Mouse (Mus musculus): ENCODE results near the gene Olfr160. TPM values are rescaled to one million over a fixed set of nuclear protein-coding genes. Genes with fewer than 3 reads are reported as not detected.

Gene Olfr160
- under 1 TPM in 1 of 2 experiments, not detected in 1; 0.13 TPM for polyA plus RNA-seq (2017; shearing (Covaris generic))

DNA sequence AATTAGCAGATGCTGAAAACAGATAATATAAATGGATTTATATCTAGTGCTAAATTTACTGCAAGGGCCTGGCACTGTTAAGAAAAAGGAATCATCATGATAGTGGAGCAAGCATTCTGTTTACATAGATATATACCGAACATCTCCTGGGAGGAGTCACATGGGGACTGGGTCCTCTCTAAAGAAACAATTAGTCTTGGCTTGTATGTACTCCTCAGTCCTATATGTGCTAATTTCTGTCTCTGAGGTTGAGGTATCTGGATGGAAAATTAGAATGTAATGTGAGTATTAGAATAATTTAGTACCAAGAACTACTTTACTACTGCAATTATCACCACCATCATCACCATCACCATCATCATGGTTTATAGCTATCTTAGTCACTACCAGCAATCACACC, at the start of gene Olfr160:
TSS of gene Olfr160 (minus strand) at position 101 of the 400 bp plus-strand sequence.
- no peak for ATAC-seq

DNA sequence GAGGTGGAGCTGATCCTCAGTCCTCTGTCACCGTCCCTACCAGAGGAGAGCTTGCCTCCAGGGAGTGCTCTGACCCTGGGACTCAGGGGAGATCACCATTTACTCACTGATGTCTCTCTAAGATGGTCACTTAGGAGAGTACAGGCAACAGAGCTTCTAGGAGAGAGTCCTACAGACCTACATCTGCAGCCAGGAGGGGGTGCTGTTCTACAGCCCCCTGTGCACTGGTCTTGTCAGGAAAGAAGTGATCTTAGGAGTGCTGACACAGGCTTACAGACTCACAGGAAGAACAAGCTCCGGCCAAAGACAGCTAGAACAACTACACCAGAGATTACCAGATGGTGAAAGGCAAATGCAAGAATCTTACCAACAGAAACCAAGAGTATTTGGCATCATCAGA, 46.5 kb upstream of the Olfr160 start:
- ATAC-seq = no peak

DNA sequence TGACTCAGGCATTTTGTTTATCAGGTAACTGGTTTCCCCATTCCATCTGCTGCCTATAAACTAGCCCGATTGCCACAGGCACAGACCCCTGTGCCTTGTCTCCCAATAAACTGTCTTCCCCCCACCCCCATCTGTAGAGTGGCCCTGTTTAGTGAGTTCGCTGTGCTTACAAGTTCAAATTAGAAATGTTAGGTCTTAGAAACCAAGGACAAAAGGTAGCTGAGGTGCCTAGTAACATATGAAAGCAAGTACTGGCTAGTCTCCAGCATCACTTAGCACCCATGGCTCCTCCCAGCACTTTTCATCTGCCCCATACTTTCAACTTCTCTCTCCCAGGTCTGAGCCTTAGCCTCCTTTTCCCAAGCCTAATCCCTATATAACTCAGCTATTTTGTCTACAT, 45.7 kb upstream of the Olfr160 start:
- ATAC-seq = no peak

DNA sequence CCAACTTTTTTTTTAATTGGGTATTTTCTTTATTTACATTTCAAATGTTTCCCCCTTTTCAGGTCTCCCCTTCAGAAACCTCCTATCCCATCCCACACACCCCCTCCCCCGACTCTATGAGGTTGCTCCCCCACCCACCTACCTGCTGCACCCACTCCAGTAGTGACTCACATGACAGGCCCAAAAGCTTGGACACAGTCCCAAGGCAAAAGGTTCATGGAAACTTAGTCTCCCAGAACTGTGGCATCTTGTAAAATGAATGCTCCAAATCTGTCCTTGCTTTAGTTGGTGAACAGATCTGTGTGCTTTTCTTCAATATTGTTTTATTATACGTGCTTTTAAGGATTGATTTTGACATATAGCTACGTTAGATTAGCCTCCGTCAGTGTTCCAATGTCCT, 36.0 kb upstream of the Olfr160 start:
- ATAC-seq = no peak

DNA sequence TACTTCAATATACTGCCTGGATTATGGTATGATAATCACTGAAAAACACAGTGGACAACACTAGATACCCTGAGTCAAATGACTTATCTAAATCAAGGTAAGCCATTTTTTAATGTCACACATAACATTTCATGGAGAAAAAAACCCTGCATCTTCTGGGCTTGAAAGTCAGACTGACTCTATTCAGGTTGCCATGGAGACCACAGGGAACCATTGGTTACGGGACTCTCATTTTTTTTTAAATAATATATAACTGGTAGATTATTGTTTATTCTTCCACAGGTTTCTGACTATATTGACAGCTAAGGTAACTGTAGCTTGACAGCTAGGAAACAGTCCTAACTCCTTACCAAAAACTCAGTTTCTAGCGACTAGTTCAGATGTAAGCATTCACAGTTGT, 35.4 kb upstream of the Olfr160 start:
- no peak for ATAC-seq

DNA sequence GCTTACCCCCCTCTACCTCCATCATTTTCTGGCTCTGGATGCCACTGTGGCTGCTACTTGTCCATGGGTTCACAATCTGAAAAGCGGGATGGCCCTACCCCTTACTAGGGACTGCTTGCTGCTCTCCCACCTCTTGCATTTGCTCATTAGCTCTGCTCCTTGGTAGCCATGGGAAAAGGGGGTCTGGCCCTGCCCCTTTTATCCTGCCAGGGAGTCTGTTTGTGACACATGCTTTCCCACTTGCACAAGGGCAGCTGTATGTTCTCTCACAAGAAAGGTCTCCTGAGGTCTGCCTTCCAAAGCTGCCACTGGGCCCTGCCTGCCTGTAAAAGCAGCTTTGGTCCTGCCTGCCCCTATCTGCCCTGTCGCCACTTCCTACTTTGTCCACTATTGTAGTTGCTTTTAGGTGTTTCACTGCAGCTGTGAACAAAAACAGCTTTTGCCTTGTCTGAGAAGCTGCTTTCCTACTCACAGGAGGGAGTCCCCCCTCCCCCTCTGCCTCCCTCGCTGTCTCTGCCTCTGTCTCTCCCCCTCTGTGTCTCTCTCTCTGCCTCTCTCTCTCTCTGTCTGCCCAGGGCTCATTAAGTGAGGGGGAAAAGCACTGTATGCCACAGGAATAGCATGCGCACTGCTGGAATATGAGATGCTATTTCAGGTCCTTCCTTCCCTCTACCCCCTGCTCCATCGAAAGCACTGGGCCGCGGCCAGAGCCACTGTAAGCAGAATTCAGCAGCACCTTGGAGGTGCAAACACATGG, 34.4 kb upstream of the Olfr160 start:
- no peak for ATAC-seq

DNA sequence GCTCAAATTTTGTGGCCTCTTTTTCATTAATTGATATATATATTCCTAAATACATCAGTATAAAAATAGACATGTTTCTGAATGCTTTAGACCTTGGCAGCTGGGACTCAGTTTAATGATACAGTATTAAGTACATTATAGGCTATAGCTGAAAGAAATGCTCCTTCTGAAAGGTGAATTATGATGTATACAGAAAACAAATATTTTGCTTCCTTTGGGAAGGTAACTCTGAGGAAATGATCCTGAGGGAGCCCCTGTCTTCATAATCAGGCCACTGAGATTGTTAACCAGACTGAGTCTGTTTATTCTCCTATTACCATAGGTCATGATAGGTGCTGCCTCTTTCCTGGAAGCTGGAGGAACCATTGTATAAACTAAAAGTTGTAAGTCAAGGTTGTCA, 28.8 kb upstream of the Olfr160 start, which contains the start of gene Olfr874:
TSS of gene Olfr874 (plus strand) at position 301 of the 400 bp plus-strand sequence.
- no peak for ATAC-seq

DNA sequence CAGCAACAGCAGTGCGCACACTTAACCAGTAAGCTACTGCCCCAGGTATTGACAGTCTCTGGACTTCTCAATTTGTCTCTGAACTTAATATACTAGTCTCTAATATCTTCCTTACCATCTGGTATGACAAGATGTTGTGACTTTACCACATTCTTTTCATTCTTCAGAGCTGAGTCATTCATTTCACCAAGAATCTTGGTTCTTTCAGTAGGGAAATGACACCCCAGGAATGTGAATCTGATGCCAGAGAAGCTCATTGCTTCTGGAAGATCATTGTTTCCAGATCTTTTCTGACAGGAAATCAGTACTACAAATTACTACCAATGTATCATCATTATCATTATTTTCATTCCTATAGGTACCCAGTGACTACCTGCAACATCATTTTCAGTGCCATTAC, 18.3 kb upstream of the Olfr160 start:
- ATAC-seq = no peak

DNA sequence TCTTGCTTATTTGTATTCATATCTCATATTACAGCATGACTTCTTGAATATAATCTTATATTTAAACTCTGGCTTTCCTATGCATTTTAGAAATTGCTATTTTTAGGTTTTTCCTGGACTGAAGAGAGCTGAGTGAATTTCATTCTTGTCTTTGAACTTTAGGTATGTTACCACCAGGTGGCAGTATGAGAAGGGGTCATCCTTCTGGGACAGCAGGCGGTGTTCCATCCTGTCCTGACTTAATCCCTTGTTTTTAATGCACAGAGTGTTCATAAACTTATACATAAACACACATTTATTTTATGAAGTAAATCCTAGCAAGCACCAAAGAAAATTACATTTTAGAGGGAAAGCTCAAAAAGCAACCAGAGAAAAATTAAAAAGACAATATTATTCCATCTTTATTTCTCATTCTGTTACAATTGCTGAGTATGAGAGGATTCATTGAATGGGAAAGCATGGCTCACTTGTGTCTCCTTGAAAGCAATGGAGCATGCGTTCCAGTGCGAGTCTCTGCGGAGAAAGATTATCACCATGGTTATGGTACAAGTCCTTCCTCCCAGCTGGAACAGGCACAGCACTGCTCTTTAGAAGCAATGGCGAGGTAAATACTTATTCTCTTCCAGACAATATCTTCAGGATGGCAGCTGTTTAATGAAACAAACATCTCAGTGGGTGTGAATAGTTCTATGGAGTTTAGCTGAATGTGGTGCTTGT, 25.9 kb downstream of the Olfr160 start:
- no peak for ATAC-seq

DNA sequence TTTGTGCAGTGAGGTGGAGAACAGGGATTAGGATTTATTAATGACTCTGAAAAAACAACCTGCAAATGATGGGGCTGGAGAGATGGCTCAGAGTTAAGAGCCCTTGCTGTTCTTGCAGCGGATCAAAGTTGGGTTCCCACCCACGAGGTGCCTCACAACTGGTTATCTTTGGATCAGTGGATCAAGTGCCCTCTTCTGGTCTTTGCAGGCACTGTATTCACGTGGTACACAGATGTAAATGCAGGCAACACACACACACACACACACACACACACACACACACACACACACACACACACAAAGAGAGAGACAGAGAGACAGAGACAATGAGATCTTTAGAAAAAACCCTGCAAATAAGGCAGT, 28.1 kb downstream of the Olfr160 start:
- ATAC-seq = no peak

DNA sequence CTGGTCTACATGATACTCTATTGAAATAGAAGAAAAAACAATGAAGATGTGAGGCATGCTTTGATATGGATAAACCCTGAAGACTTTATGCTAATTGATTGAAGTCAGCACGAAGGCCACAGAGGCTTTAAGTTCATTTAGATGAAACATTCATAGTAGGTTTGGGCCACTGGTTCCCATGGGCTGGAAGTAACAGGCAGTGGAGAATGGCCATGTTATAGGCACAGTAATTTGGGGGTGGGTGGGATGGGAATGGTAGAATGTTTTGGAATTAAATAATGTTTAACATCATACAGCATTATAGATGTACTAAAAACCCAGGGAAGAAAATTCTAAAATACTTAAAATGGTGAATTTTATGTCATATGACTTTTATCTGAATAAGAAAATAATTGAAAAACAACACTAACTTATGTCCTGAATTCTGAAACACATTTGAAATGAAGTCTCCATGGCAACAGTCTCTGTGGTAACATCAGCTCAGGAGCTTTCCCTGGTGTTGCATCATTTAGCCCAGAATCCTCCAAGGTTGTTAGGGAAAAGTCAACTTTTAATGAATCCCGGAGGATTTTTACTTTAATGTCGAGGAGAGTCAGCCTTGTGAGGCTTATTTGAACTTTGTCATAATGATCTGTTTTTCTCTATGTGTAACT, 28.6 kb downstream of the Olfr160 start:
- ATAC-seq = no peak

DNA sequence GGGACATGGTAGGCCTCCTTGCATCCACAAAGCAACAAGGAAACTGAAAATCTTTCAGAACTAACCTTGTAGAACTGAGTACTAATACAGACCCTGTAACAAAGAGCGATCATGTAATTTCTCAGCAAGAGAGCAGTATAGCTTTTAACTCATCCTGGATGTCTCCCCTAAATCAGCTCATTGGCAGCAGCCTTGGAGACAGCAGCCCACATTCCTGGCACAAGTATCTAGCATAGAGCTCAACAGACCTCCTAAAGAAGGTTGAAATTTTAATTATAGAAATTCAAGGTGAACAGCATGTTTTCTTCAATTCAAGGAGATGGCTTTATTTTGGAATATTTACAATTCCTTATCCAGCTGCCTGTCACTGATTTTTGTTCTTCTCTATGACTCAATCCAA, 34.9 kb downstream of the Olfr160 start:
- ATAC-seq = no peak

DNA sequence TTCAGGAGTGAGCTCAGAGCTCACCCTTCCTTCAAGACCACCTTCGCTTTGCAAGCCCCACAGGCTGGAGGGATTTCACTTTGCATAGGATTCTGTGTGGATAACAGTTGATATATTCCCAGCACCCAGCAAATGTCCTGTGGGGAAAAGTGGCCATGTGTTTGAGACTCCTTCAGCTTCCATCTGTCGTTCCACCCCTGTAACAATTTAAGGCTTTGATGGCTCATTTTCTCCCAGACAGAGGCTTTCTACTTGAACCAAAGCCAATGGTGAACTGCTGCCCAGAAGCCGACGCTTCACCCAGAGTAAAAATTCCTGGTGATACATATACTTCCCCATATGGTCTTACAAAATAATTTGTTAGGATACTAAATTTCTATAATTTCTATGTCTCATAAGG, 40.8 kb downstream of the Olfr160 start:
- ATAC-seq = no peak

DNA sequence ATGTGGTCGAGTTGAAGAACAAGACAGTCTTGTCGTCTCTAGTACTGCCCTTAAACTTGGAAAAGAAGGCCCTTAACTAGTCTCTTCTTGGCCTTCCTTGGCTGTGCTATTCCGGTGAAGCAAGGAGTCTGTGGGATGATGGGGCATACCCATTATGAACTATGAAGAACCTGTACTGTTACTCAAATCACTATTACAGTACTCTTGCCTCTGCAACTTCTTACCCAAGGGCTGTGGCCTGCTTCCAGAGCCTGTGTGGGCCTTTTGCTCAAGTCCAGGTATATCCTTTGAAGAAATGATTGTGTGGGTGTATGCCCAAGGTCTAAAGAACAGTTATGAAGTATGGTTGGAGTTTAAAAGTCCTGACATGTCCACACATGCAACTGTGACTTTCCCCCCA, 45.8 kb downstream of the Olfr160 start:
- ATAC-seq = no peak

DNA sequence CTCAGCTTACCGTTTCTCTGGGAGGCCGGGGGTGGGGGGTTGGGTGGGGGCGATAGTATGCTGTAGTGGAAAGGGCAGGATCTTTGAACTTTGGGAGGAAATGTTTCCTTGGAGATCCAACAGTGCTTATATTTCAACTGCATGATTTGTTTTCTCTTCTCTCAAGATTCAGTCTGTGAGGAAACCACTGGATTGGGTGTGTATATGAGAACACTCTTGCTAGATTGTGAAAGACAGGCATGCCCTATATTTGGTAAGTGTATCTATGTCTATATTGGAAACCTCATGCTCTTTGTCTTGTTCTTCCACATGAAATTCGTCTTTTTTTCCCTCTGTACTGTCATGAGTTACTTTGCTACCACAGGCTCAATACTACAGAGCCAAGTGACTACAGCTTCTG, 46.4 kb downstream of the Olfr160 start:
- no peak for ATAC-seq

DNA sequence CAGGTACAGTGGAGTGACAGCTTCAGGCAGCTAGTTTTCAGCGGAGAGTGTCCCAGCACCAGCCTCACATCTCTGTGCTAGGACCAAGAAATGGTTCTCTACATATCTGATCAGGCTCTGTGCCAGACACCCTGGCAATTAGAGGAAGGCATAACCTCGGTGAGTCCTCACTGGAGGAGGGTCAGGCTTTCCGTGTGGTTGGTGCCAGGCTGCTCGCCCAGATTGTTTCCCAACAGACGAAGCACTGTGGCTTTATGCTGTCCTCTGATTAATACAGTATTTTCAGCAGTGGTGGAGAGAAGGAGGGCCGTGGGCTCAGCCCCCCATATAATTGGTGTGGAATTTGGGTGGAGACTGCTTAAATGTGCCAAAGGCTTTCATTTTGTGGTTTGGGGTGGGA, 46.9 kb downstream of the Olfr160 start, which contains the start of gene Panx3:
TSS of gene Panx3 (minus strand) at position 121 of the 400 bp plus-strand sequence.
- no peak for ATAC-seq

DNA sequence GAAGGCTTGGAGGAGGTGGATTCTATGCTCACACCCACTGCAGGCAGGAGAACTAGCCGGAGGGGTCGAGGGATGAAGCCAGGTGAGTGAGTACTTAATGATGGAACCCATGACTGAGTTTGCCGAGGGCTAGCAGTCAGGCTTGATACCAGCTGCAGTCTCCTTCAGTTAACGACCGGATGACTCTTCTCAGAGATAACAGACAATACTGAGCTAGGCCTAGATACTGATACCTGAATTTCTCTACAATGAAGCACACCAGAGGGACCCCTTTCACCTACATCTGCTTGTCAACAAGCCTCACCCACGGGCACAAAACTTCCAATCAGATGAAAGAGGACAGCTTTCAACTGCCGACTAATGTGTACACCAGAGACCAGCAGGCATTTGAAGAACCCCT, 50.0 kb downstream of the Olfr160 start:
- no peak for ATAC-seq

DNA sequence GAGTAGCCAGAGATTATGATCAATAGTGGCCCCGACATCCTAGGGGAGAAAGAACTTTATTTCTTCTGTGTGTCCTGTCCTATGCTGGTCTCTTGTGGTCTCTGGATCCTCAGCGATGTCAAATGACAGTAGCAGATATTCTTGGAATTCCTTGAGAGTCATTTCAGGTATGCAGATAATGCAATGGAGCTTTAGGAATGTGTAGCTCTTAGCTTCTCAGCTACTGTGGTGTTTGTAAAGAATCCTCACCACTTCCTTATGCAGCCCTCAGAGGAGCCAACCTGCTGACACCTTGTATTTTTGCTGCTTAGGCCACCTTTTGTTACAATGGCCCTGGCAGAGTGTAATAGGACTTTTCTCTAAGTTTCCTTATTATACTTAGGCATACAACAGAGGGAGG, 51.4 kb downstream of the Olfr160 start:
- ATAC-seq = no peak

DNA sequence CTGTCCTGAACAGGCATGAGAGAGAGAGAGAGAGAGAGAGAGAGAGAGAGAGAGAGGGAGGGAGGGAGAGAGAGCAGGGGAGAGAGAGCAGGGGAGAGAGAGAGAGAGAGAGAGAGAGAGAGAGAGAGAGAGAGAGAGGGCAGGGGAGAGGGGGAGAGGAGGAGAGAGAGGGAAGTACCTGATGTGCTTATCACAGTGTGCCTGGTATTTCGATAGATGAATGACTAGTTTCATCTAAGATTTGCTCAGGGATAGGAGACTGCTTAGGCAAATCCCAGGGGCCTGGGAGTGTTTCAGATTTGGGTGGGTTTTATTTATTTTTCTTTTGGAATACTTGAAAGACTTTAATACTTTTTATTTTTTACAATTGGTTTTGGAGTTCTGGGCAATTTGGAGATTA, 52.8 kb downstream of the Olfr160 start:
- ATAC-seq = no peak

DNA sequence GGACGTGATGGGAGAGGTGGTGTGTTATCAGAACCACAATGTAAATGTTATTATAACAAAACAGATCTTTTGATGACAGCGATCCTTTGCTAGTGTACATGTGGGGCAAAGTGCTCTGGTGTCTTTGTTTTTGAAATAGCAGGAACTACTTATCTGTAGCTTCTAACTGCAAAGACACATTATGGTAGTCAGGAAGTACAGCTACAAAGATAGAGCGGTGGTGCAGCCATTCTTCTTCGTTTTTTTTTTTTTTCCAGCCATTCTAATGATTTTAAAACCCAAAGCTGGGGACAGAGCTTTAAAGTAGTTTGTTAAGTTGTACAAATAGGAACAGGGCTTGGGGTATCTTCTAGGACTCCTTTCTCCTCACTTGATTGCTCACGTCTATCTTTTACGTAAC, 56.6 kb downstream of the Olfr160 start:
- no peak for ATAC-seq

Measured in CD4-positive, CD25-positive, alpha-beta regulatory T cell, adult 4 months (primary cell).